Mouse (Mus musculus) forebrain, embryonic 15.5 days (tissue): Measurements from ENCODE around the gene Tet1. TPM values are rescaled to one million over a fixed set of nuclear protein-coding genes. Genes with fewer than 3 reads are reported as not detected.
"Not testable (repeated sequence)": the region's sequence is repeated elsewhere in the genome, so short reads cannot be mapped to it uniquely, and the experiment has no call there.

Experiments used
- ATAC-seq: fragments of 200-750 bp; cut with Nextera tagmentation; replicated peaks from 2 replicates; pipeline ENCODE4 v1.8.0; 2017; ENCODE audit warnings: mild to moderate bottlenecking, moderate TSS enrichment, moderate library complexity
- H3K27ac ChIP-seq: fragments of 300-500 bp; sonication (generic); replicated peaks from 2 replicates; pipeline ENCODE4 v1.5.1; 2015; ENCODE audit warnings: mild to moderate bottlenecking, inconsistent platforms
- H3K27me3 ChIP-seq: fragments of 300-500 bp; sonication (generic); 2 replicates; pipeline ENCODE4 v1.6.1; 2015; ENCODE audit warnings: inconsistent platforms
- H3K36me3 ChIP-seq: fragments of 300-500 bp; sonication (generic); 2 replicates; pipeline ENCODE4 v1.6.1; 2015; ENCODE audit warnings: mild to moderate bottlenecking, inconsistent platforms
- H3K4me1 ChIP-seq: fragments of 300-500 bp; sonication (generic); 2 replicates; pipeline ENCODE4 v1.6.1; 2015; ENCODE audit warnings: inconsistent platforms
- H3K4me2 ChIP-seq: fragments of 300-500 bp; sonication (generic); replicated peaks from 2 replicates; pipeline ENCODE4 v1.6.1; 2015; ENCODE audit warnings: mild to moderate bottlenecking, inconsistent platforms
- H3K4me3 ChIP-seq: fragments of 300-500 bp; sonication (generic); 2 replicates; pipeline ENCODE4 v1.5.1; 2015; ENCODE audit warnings: mild to moderate bottlenecking, inconsistent platforms
- H3K9ac ChIP-seq: fragments of 300-500 bp; sonication (generic); replicated peaks from 2 replicates; pipeline ENCODE4 v1.6.1; 2015; ENCODE audit warnings: mild to moderate bottlenecking, inconsistent platforms
- H3K9me3 ChIP-seq: fragments of 300-500 bp; sonication (generic); 2 replicates; pipeline ENCODE4 v1.6.1; 2016; ENCODE audit warnings: inconsistent platforms
- WGBS: fragments of 180-500 bp; shearing (Covaris S2); methylation state at CpG from one replicate; pipeline ENCODE4 v1.1.7; 2015; ENCODE audit warnings: mixed read lengths; 5-methylcytosine and 5-hydroxymethylcytosine counted together
- polyA plus RNA-seq: library from polyadenylated mRNA; unstranded; fragments of >200 nt; fragmentation: Nextera tagmentation; extraction: Ambion mirVana; gene quantifications from 2 replicates; pipeline ENCODE4 v1.2.1, GENCODE M21; 2015

The Tet1 gene
- polyA plus RNA-seq, 1 experiment from 2014 or later: 35.0 TPM

- Histone ChIP-seq H3K4me3 (peak within 1 kb of the TSS; percentile 87), H3K27ac (peak within 1 kb of the TSS; percentile 93), H3K4me1 (peaks cover 27% of the 10 kb centered on the region), H3K9ac (peak within 1 kb of the TSS; percentile 96), H3K4me2 (peak within 1 kb of the TSS; percentile 52), H3K9me3 (no peaks in the 10 kb centered on the region), H3K36me3 (peaks cover 27% of the 10 kb centered on the region), H3K27me3 (no peaks in the 10 kb centered on the region)
- peak; percentile 99 for ATAC-seq
- 4% methylated on average over 55 of the region's 55 CpGs for WGBS
Observed at GRCm38 (mm10) chr10:62792177-62793090, 116.4 kb downstream of the Tet1 start, which contains the start of gene Ccar1. Gene Ccar1 (minus strand): TSS chr10:62792286.

GRCm38 (mm10) chr10:62791251-62792176 lies 117.3 kb downstream of the Tet1 start:
- Histone ChIP-seq H3K9ac (peak overlapping the region; percentile 96), H3K27me3 (no peaks in the 10 kb centered on the region), H3K4me1 (peaks cover 27% of the 10 kb centered on the region), H3K36me3 (peaks cover 37% of the 10 kb centered on the region), H3K27ac (peak overlapping the region; percentile 93), H3K4me3 (peak overlapping the region; percentile 87), H3K4me2 (peak overlapping the region; percentile 52), H3K9me3 (no peaks in the 10 kb centered on the region)
- WGBS: 1% methylated on average over 61 of the region's 78 CpGs
- ATAC-seq: peak; percentile 84

- H3K27me3 ChIP-seq, H3K4me2 ChIP-seq, H3K9me3 ChIP-seq, H3K27ac ChIP-seq, H3K4me3 ChIP-seq, H3K4me1 ChIP-seq, ATAC-seq, H3K9ac ChIP-seq: not testable (repeated sequence)
- peaks cover 91% of the 10 kb centered on the region for H3K36me3 ChIP-seq
- 90% methylated on average over 1 of the region's 1 CpGs for WGBS
Observed at GRCm38 (mm10) chr10:62781776-62782175, 127.0 kb downstream of the Tet1 start.

Other genes starting within 250 kb of the Tet1 start
- 2.3 and 2.5 TPM in 2 replicates for gene Stox1, start 182.9 kb downstream of the Tet1 start, polyA plus RNA-seq
- 119 and 135 TPM in 2 replicates for gene Ccar1, start 116.7 kb downstream of the Tet1 start, polyA plus RNA-seq
- gene Slc25a16, start 11.6 kb upstream of the Tet1 start, polyA plus RNA-seq: 18.7 and 19.1 TPM in 2 replicates
- gene Dna2, start 38.0 kb upstream of the Tet1 start, polyA plus RNA-seq: 8.4 and 9.0 TPM in 2 replicates
- gene Rufy2, start 71.2 kb upstream of the Tet1 start, polyA plus RNA-seq: 58.3 and 63.6 TPM in 2 replicates
- gene Hnrnph3, start 115.2 kb upstream of the Tet1 start, polyA plus RNA-seq: 191 and 209 TPM in 2 replicates
- gene Pbld2, start 115.3 kb upstream of the Tet1 start, polyA plus RNA-seq: 1.1 and 1.8 TPM in 2 replicates
- gene Pbld1, start 151.2 kb upstream of the Tet1 start, polyA plus RNA-seq: 0.87 and 1.6 TPM in 2 replicates
- gene Atoh7, start 190.7 kb upstream of the Tet1 start, polyA plus RNA-seq: 0.51 and 0.81 TPM in 2 replicates